Mouse (Mus musculus) midbrain, embryonic 10.5 days (tissue): Measurements from ENCODE around the gene Ucp1. TPM values are rescaled to one million over a fixed set of nuclear protein-coding genes. Genes with fewer than 3 reads are reported as not detected.

Source experiments
- DNase-seq: peaks from one replicate; pipeline ENCODE4 v3.0.0-alpha.2; 2017; ENCODE audit warnings: low spot score
- H3K27ac ChIP-seq: fragments of 300-500 bp; sonication (generic); replicated peaks from 2 replicates; pipeline ENCODE4 v1.5.1; 2016; ENCODE audit warnings: mild to moderate bottlenecking
- H3K27me3 ChIP-seq: fragments of 300-500 bp; sonication (generic); 2 replicates; pipeline ENCODE4 v1.6.1; 2016; ENCODE audit warnings: low read depth, mild to moderate bottlenecking; ENCODE audit not compliant: poor library complexity, severe bottlenecking
- H3K36me3 ChIP-seq: fragments of 300-500 bp; sonication (generic); 2 replicates; pipeline ENCODE4 v1.6.1; 2016; ENCODE audit warnings: mild to moderate bottlenecking, moderate library complexity
- H3K4me1 ChIP-seq: fragments of 300-500 bp; sonication (generic); 2 replicates; pipeline ENCODE4 v1.6.1; 2016
- H3K4me3 ChIP-seq: fragments of 300-500 bp; sonication (generic); 2 replicates; pipeline ENCODE4 v1.5.1; 2016; ENCODE audit warnings: mild to moderate bottlenecking, moderate library complexity
- H3K9me3 ChIP-seq: fragments of 300-500 bp; sonication (generic); replicated peaks from 2 replicates; pipeline ENCODE4 v1.6.1; 2016; ENCODE audit warnings: mild to moderate bottlenecking
- WGBS: fragments of 180-500 bp; shearing (Covaris S2); methylation state at CpG from one replicate; pipeline ENCODE4 v1.1.7; 2016; 5-methylcytosine and 5-hydroxymethylcytosine counted together
- polyA plus RNA-seq: library from polyadenylated mRNA; unstranded; fragments of >200 nt; fragmentation: Nextera tagmentation; extraction: Ambion mirVana; gene quantifications from 2 replicates; pipeline ENCODE4 v1.2.1, GENCODE M21; 2016

Ucp1 gene
- 0.16 TPM in 1 of 2 replicates, not detected in the other for polyA plus RNA-seq

DNA sequence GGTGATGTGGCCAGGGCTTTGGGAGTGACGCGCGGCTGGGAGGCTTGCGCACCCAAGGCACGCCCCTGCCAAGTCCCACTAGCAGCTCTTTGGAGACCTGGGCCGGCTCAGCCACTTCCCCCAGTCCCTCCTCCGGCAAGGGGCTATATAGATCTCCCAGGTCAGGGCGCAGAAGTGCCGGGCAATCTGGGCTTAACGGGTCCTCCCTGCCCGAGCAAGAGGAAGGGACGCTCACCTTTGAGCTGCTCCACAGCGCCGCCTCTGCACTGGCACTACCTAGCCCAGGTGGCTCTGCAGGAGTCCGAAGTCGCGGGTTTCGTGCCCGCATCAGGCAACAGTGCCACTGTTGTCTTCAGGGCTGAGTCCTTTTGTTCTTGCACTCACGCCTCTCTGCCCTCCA lies at the start of gene Ucp1:
TSS of gene Ucp1 (plus strand) at position 177 of the 400 bp plus-strand sequence.
- H3K27ac ChIP-seq = no peak within 1 kb of the TSS

DNA sequence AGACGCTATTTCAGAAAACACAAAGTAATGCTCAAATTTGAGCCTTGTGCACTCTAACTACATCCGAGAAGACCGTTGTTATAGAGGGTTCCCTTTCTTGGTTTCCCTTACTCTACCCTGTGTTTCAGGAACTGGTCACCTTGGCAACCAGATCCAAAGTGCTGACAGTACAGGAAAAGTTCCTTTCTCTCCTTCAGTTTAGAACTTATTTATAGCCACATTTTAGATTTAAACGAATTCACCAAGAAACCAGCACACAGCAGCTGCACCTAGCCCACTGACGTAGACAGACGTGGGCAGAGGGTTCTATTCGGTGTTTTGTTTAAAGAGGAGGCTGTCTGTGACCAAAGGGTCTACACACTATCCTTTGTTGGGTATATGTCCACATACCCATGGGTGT lies 46.0 kb upstream of the Ucp1 start:
- Histone ChIP-seq H3K36me3 (peaks cover 60% of the 10 kb centered on the region), H3K4me3 (no peak overlapping the region), H3K9me3 (no peaks in the 10 kb centered on the region), H3K27me3 (no peaks in the 10 kb centered on the region), H3K27ac (no peak overlapping the region), H3K4me1 (no peaks in the 10 kb centered on the region)
- DNase-seq = no peak
- 94% methylated on average over 7 of the region's 7 CpGs for WGBS

More for the DNA sequence above, at the start of gene Ucp1:
- 3% methylated on average over 18 of the region's 20 CpGs for WGBS
- no peaks in the 10 kb centered on the region for H3K9me3 ChIP-seq
- H3K4me3 ChIP-seq = peak within 1 kb of the TSS; percentile 45
- H3K27me3 ChIP-seq = peaks cover 32% of the 10 kb centered on the region
- DNase-seq = peak; percentile 21
- peaks cover 13% of the 10 kb centered on the region for H3K4me1 ChIP-seq
- H3K36me3 ChIP-seq = no peaks in the 10 kb centered on the region

DNA sequence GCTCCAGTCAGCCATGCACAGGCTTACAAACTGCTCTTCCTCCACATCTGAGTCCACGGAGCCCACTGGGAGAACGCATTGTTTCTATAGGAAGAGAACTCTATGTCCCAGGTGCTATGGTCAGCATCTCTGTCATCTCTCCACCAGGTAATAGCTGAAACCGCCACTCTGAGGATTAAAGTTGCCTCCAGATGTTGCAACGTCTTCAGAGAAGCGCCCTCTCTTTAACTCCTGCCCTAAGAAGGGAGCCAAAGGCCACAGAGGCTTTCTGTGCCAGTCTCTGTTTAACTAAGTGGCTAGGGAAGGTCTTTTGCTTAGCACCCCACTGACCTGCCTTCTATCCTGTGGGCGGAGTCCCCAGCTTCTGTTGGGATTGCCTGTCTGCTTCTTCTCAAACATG lies 39.3 kb upstream of the Ucp1 start:
- WGBS = 84% methylated on average over 6 of the region's 6 CpGs
- Histone ChIP-seq H3K4me1 (peaks cover 26% of the 10 kb centered on the region), H3K4me3 (no peak overlapping the region), H3K9me3 (no peaks in the 10 kb centered on the region), H3K27me3 (no peaks in the 10 kb centered on the region), H3K27ac (peak overlapping the region; percentile 59), H3K36me3 (peaks cover 61% of the 10 kb centered on the region)
- no peak for DNase-seq

DNA sequence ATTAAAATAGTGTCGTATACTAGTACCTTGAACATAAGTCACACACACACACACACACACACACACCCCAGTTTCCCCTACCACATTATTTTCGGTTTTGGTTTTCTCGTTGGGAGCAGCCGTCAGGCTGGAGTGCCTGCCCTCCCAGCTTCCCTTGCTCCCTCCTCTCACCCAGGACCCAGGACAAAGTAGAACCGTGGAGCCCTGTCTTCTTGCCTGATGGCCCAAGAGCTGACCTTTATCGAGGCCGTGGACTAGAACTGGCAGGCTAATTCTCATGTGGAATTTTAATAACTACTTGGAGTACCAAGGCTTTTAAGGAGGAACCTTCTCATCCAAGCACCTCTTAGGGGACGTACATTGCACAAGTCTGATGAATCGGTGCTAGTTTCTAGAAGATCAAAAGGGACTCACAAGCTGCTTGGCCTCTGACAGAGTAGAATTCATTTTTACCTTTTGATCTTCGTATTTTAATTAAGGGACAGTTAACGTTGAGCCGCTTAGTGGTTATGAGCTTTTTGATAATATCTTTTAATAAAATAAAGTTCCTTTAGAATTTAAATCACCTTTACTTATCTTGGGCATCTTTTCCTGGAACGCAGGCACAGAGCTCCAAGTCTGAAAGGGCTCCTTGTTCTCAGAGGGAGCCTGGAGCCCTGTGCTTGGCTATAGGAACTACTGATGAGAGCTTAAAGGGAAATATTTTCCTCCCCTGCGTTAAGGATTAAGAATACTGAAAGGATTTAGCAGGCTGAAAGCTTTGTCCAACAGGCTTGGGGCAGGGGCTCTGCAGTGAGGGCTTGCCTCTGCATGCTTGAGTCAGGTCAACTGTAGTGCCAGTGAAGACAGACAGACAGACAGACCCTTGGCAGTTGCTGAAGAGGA lies 38.5 kb upstream of the Ucp1 start:
- peak overlapping the region; percentile 59 for H3K27ac ChIP-seq
- H3K4me1 ChIP-seq = peaks cover 26% of the 10 kb centered on the region
- DNase-seq = peak; percentile 24
- WGBS = 68% methylated on average over 14 of the region's 14 CpGs
- H3K4me3 ChIP-seq = no peak overlapping the region
- peaks cover 65% of the 10 kb centered on the region for H3K36me3 ChIP-seq
- H3K27me3 ChIP-seq = no peaks in the 10 kb centered on the region
- no peaks in the 10 kb centered on the region for H3K9me3 ChIP-seq

DNA sequence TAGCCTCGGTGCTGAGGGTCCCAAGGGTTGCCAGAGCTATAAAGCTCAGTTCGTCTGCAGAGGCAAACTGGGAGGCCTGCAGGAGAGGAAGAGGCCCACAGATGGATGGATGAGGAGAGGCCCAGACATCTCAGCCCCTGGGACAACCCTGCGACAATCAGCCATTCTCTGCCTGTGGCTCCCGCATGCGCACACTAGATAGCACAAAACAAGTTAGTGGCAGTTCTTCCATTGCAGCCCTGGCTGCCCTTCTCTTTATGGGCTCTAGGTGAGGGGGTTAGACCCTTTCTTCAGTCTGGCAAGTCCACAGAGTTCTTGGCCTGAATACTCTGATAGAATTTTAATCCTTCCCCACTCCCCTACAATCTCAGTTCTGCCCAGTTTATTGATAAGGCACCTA lies 37.4 kb upstream of the Ucp1 start:
- H3K27ac ChIP-seq = peak overlapping the region; percentile 4
- no peak overlapping the region for H3K4me3 ChIP-seq
- peaks cover 73% of the 10 kb centered on the region for H3K36me3 ChIP-seq
- H3K4me1 ChIP-seq = peaks cover 26% of the 10 kb centered on the region
- H3K27me3 ChIP-seq = no peaks in the 10 kb centered on the region
- no peaks in the 10 kb centered on the region for H3K9me3 ChIP-seq
- no peak for DNase-seq
- WGBS = 85% methylated on average over 5 of the region's 5 CpGs

DNA sequence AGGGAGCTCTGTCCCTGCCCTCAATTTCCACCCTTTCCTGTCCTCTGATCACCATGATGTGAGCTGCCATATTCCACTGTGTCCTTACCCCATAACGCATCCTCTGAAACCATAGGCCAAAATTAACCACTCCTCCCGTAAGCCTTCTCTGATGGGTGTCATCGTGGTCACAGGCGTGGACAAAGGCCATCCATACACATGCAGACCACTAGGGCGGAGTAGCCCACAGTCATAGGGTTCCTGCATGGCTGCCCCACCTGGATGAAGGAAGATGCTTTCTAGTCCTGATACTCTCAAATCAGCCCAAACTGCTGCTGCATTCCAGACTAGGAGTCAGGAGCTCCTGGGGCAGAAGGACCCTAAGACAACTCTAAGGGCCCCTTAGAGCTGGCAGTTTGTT lies 32.5 kb upstream of the Ucp1 start:
- peaks cover 87% of the 10 kb centered on the region for H3K36me3 ChIP-seq
- no peaks in the 10 kb centered on the region for H3K9me3 ChIP-seq
- peaks cover 3% of the 10 kb centered on the region; the same call in 1 of the 2 replicates for H3K4me1 ChIP-seq
- H3K27ac ChIP-seq = no peak overlapping the region
- no peak for DNase-seq
- H3K27me3 ChIP-seq = no peaks in the 10 kb centered on the region
- H3K4me3 ChIP-seq = no peak overlapping the region
- WGBS = 95% methylated on average over 5 of the region's 5 CpGs

DNA sequence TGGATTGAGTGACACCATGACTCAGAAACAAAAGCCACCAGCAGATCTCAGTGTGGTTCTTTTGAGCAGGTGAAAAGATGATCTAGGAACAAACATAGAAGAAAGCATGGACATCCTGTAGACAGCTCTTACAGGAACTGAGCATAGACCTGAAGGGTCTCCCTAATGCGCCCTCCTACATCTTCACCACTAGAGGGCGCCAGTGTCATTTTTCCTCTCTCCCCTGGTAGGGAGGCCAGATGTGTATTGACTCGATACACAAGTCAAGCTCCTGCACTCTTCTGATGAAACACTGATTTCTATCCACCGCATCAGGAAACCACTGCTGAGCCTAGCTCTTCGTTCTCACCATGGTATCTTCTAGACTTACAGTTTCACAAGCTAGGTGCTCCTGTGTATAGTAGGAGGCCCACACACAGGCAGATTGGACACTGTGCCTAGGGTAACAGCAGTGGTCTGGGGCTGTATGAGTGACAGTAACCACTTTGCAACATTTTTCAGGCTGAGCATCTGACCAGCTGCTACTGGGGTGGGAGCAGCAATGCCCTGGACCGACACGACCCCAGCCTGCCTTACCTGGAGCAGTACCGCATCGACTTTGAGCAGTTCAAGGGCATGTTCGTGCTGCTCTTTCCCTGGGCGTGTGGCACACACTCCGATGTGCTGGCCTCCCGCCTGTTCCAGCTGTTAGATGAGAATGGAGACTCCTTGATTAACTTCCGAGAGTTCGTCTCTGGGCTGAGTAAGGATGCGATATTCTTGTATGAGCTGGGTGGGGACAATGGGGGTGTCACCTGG lies 29.5 kb upstream of the Ucp1 start:
- Histone ChIP-seq H3K36me3 (peaks cover 84% of the 10 kb centered on the region), H3K27me3 (no peaks in the 10 kb centered on the region), H3K4me1 (no peaks in the 10 kb centered on the region), H3K4me3 (no peak overlapping the region), H3K9me3 (no peaks in the 10 kb centered on the region), H3K27ac (no peak overlapping the region)
- DNase-seq = peak; percentile 68
- WGBS = 72% methylated on average over 16 of the region's 16 CpGs

DNA sequence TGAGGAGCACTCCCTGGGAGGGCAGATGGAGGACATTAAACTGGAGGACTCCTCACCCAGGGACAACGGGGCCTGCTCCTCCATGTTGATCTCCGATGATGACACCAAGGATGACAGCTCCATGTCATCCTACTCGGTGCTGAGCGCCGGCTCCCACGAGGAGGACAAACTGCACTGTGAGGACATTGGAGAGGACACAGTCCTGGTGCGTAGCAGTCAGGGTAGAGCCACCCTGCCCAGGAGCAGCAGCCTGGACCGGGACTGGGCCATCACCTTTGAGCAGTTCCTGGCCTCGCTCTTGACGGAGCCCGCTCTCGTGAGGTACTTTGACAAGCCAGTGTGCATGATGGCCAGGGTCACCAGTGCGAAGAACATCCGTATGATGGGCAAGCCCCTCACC lies 19.0 kb upstream of the Ucp1 start:
- no peak for DNase-seq
- Histone ChIP-seq H3K27me3 (no peaks in the 10 kb centered on the region), H3K27ac (no peak overlapping the region), H3K36me3 (peaks cover 82% of the 10 kb centered on the region), H3K4me3 (no peak overlapping the region), H3K4me1 (no peaks in the 10 kb centered on the region; the same call in 1 of the 2 replicates), H3K9me3 (no peaks in the 10 kb centered on the region)
- 96% methylated on average over 14 of the region's 14 CpGs for WGBS

DNA sequence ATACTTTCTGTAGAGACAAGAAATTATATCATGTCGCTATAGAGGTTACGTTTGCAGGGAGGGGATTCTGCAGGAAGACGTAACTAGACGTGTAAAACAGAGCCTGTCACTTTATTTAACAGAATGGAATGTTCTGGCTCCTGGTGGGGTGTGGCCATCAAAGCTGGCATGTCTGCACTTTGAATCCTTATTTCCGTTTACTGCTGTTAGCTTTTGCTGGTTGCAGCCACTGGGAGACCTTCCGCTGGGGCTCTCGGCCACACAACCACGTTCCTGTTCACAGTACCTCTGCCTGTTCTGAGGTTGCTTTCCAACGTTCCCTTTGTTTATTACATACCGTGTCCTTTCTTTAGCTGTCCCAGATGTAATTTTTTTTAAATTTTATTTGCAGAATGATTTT lies 17.7 kb upstream of the Ucp1 start:
- DNase-seq = no peak
- H3K4me3 ChIP-seq = no peak overlapping the region
- no peak overlapping the region for H3K27ac ChIP-seq
- no peaks in the 10 kb centered on the region; the same call in 1 of the 2 replicates for H3K4me1 ChIP-seq
- H3K27me3 ChIP-seq = no peaks in the 10 kb centered on the region
- no peaks in the 10 kb centered on the region for H3K9me3 ChIP-seq
- H3K36me3 ChIP-seq = peaks cover 72% of the 10 kb centered on the region
- WGBS = 89% methylated on average over 10 of the region's 10 CpGs

DNA sequence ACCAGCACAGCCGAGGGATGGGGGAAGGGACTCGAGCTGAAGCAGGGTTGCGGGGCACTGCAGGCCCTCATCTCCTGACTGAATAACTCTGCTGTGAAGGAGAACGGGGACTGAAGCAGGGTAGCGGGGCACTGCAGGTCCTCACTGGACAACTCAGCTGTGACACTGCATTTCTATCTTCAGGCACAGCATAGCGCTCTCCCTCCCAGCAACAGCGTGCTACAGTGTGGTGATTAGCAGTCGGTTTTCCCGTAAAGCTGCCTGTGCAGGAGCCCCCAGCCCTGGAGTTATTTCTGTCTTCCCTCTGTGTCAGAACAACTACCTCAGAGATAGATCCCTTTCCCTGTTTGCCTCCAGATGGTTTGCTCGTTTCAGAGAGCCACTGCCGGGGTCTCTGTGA lies 15.7 kb upstream of the Ucp1 start:
- H3K27me3 ChIP-seq = no peaks in the 10 kb centered on the region
- H3K4me3 ChIP-seq = no peak overlapping the region
- H3K36me3 ChIP-seq = peaks cover 53% of the 10 kb centered on the region
- H3K4me1 ChIP-seq = no peaks in the 10 kb centered on the region; the same call in 1 of the 2 replicates
- 72% methylated on average over 11 of the region's 11 CpGs for WGBS
- no peaks in the 10 kb centered on the region for H3K9me3 ChIP-seq
- no peak overlapping the region for H3K27ac ChIP-seq
- no peak for DNase-seq

DNA sequence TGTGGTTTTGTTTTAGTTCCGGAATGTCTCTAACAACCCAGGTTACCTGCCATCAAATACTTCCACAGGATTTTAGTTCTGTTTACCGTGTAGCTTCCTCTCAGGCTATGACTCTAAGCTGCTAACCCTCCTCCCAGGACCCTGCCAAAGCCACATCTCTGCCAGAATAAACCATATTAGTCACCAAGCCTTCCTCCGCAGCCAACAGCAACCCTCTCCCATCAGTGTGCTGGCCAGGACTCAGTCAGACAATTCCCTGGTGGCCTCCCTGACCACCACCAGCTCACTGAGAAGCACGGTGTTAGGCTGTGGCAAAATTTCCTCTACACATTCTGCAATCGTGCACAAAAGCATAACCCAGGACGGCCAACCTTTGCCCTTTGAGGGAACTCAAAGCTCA lies 11.7 kb upstream of the Ucp1 start:
- DNase-seq = no peak
- Histone ChIP-seq H3K4me1 (no peaks in the 10 kb centered on the region; the same call in 1 of the 2 replicates), H3K27ac (no peak overlapping the region), H3K9me3 (no peaks in the 10 kb centered on the region), H3K36me3 (peaks cover 18% of the 10 kb centered on the region), H3K27me3 (no peaks in the 10 kb centered on the region), H3K4me3 (no peak overlapping the region)
- WGBS = 90% methylated on average over 6 of the region's 6 CpGs

DNA sequence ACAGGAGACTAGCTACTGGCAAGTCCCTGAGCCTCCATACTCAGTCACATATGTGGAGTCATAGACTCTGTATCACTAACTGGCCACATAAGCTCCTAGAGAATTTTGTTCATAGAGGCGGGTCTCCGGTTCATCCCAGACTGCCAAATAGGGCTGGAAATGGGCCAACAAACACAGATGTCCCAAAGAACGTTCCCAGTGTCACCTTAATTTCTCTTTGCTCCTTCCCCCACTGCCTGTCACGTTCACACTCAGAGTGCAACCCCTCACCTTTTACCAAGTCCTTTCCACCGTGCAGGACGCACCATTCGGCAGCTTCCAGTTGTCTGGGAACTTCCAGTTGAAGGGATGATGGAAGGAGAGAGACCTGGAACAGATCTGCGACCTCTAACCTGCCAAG lies 4.8 kb upstream of the Ucp1 start:
- H3K27ac ChIP-seq = no peak overlapping the region
- 87% methylated on average over 8 of the region's 8 CpGs for WGBS
- no peak for DNase-seq
- no peaks in the 10 kb centered on the region for H3K9me3 ChIP-seq
- peaks cover 8% of the 10 kb centered on the region for H3K4me1 ChIP-seq
- peaks cover 19% of the 10 kb centered on the region for H3K27me3 ChIP-seq
- H3K4me3 ChIP-seq = no peak overlapping the region
- no peaks in the 10 kb centered on the region for H3K36me3 ChIP-seq

DNA sequence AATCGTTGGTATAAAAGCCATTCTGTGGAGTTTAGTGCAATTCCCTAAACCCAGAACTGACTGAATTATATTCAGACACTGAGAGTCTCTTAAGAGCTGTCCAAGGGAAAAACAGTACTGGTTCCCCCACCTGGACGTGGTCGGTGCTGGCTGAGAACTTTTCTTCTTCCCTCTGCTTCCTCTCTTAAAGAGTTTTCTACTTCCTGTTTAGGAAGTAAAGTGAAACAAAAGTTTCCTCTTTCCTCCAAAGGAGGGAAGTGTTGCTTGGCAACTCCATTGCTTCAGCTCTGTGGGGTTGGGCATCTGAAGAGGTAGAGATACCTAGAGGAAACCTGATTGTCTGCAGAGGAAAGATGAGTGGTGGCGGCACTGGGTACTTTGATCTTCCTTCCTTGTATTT lies 7.2 kb downstream of the Ucp1 start:
- 90% methylated on average over 4 of the region's 4 CpGs for WGBS
- H3K4me3 ChIP-seq = no peak overlapping the region
- no peaks in the 10 kb centered on the region for H3K36me3 ChIP-seq
- no peak for DNase-seq
- no peaks in the 10 kb centered on the region for H3K27me3 ChIP-seq
- H3K4me1 ChIP-seq = 0 out of 2 replicates have a peak, but pooled peaks cover 3% of the 10 kb centered on the region
- H3K9me3 ChIP-seq = no peaks in the 10 kb centered on the region
- H3K27ac ChIP-seq = no peak overlapping the region
